ENCODE assay signal across 10 mouse cellular contexts in genomic region chr17:73075238-73075890, GRCm38 (mm10). TPM values are rescaled to one million over a fixed set of nuclear protein-coding genes. Genes with fewer than 3 reads are reported as not detected.
DNase-seq lines count a peak whose midpoint lies in the region; ATAC-seq and TF ChIP-seq lines count a peak whose summit lies in the region.
"Had no signal": no experiment of that assay in that cellular context is flagged by ENCODE, and none has a peak within 500 bp of the region (broad histone marks: within the 10 kb centered on the region; RNA-seq: fewer than 3 reads in every experiment).

No protein-coding gene starts in this region.

- no peaks in the 10 kb centered on the region for H3K27me3 ChIP-seq in intestine, embryonic 14.5 days (replicated peaks; ENCODE audit: control insufficient read depth, insufficient read depth, low read length)
- no peaks in the 10 kb centered on the region for H3K27me3 ChIP-seq in intestine, postnatal 0 days (replicated peaks; ENCODE audit: control insufficient read depth, insufficient read depth, low read length)
- H3K27me3 ChIP-seq in stomach, embryonic 15.5 days (replicated peaks) = no peaks in the 10 kb centered on the region
- H3K27me3 ChIP-seq in stomach, postnatal 0 days (ENCODE audit: control insufficient read depth, insufficient read depth, low read length) = no peaks in the 10 kb centered on the region
- no peaks in the 10 kb centered on the region for H3K27me3 ChIP-seq in cerebellum, adult 2 months (ENCODE audit: control insufficient read depth, insufficient read depth, low read length)
- H3K27me3 ChIP-seq: hindbrain, embryonic 15.5 days had no signal

- peaks cover 21% of the 10 kb centered on the region for H3K4me1 ChIP-seq in intestine, embryonic 14.5 days (replicated peaks; ENCODE audit: control insufficient read depth, insufficient read depth, low read length)
- H3K4me1 ChIP-seq in intestine, postnatal 0 days (replicated peaks; ENCODE audit: control insufficient read depth, insufficient read depth, low read length) = no peaks in the 10 kb centered on the region
- peaks cover 3% of the 10 kb centered on the region for H3K4me1 ChIP-seq in stomach, embryonic 15.5 days
- H3K4me1 ChIP-seq in stomach, postnatal 0 days (replicated peaks; ENCODE audit: control insufficient read depth, insufficient read depth) = no peaks in the 10 kb centered on the region; the same call in 1 of the 2 replicates
- H3K4me1 ChIP-seq in cerebellum, adult 2 months (ENCODE audit: control insufficient read depth, insufficient read depth, low read length) = no peaks in the 10 kb centered on the region
- H3K4me1 ChIP-seq: hindbrain, embryonic 15.5 days had no signal

- no peak for TF ChIP-seq POLR2A in cerebellum, adult 2 months (IDR thresholded peaks at IDR 0.05; ENCODE audit: borderline replicate concordance, insufficient read depth, low read length)

- no peak overlapping the region for H3K9ac ChIP-seq in intestine, embryonic 14.5 days (ENCODE audit: low read length)
- no peak overlapping the region for H3K9ac ChIP-seq in intestine, postnatal 0 days (ENCODE audit: low read depth, low read length)
- H3K9ac ChIP-seq in stomach, embryonic 15.5 days = no peak overlapping the region
- H3K9ac ChIP-seq in stomach, postnatal 0 days (ENCODE audit: low read length) = no peak overlapping the region
- H3K9ac ChIP-seq: hindbrain, embryonic 15.5 days had no signal

- H3K4me3 ChIP-seq in intestine, embryonic 14.5 days (ENCODE audit: low read depth, low read length) = no peak overlapping the region
- no peak overlapping the region for H3K4me3 ChIP-seq in intestine, postnatal 0 days (ENCODE audit: low read depth, low read length)
- no peak overlapping the region for H3K4me3 ChIP-seq in stomach, embryonic 15.5 days (replicated peaks)
- no peak overlapping the region for H3K4me3 ChIP-seq in stomach, postnatal 0 days (ENCODE audit: low read depth, low read length)
- no peak overlapping the region for H3K4me3 ChIP-seq in cerebellum, adult 2 months (replicated peaks; ENCODE audit: insufficient read depth, low read depth, low read length)
- H3K4me3 ChIP-seq: hindbrain, embryonic 15.5 days had no signal

- peak overlapping the region; percentile 17; the same call in 1 of the 2 replicates for H3K27ac ChIP-seq in intestine, embryonic 14.5 days (ENCODE audit: low read depth)
- H3K27ac ChIP-seq in intestine, postnatal 0 days (ENCODE audit: low read depth, low read length) = no peak overlapping the region
- peak overlapping the region; percentile 49; the same call in 1 of the 2 replicates for H3K27ac ChIP-seq in stomach, embryonic 15.5 days
- H3K27ac ChIP-seq in stomach, postnatal 0 days (replicated peaks) = no peak overlapping the region
- no peak overlapping the region for H3K27ac ChIP-seq in cerebellum, adult 2 months (ENCODE audit: insufficient read depth, low read length)
- H3K27ac ChIP-seq: hindbrain, embryonic 15.5 days had no signal

- no peak overlapping the region for H3K4me2 ChIP-seq in intestine, embryonic 14.5 days (ENCODE audit: low read length)
- no peak overlapping the region for H3K4me2 ChIP-seq in intestine, postnatal 0 days (replicated peaks; ENCODE audit: low read depth)
- H3K4me2 ChIP-seq in stomach, embryonic 15.5 days = no peak overlapping the region
- no peak overlapping the region for H3K4me2 ChIP-seq in stomach, postnatal 0 days (replicated peaks; ENCODE audit: low read depth)
- H3K4me2 ChIP-seq: hindbrain, embryonic 15.5 days had no signal

- TF ChIP-seq EP300 in stomach, postnatal 0 days (optimal IDR thresholded peaks at IDR 0.05) = no peak

- WGBS in intestine, embryonic 14.5 days = 48% methylated on average over 9 of the region's 9 CpGs
- 58% methylated on average over 9 of the region's 9 CpGs for WGBS in intestine, postnatal 0 days
- 46% methylated on average over 9 of the region's 9 CpGs for WGBS in stomach, embryonic 15.5 days
- 42% methylated on average over 9 of the region's 9 CpGs for WGBS in stomach, postnatal 0 days
- WGBS in cerebellum, adult 2 months = 28% methylated on average over 9 of the region's 9 CpGs

- TF ChIP-seq CTCF in intestine, postnatal 0 days (IDR thresholded peaks at IDR 0.05; ENCODE audit: low read depth) = no peak
- no peak for TF ChIP-seq CTCF in stomach, postnatal 0 days (IDR thresholded peaks at IDR 0.05; ENCODE audit: low read depth)
- TF ChIP-seq CTCF in cerebellum, adult 2 months (IDR thresholded peaks at IDR 0.05; ENCODE audit: borderline replicate concordance, insufficient read depth, low read depth, low read length) = no peak

- DNase-seq in intestine, embryonic 14.5 days (ENCODE audit: low spot score) = no peak
- no peak for DNase-seq in stomach, postnatal 0 days (ENCODE audit: low spot score)
- DNase-seq in layer of hippocampus, postnatal 36 days = peak; percentile 24 to 54
- no peak for DNase-seq in gastrocnemius, postnatal 25 days
- DNase-seq in cerebellum, adult 8-10 months = no peak
- no peak for DNase-seq in cerebellum, adult 2 months
- DNase-seq: thymus, postnatal 25 days had no signal

- no peaks in the 10 kb centered on the region for H3K36me3 ChIP-seq in intestine, embryonic 14.5 days (ENCODE audit: control insufficient read depth, insufficient read depth, low read length)
- H3K36me3 ChIP-seq in intestine, postnatal 0 days (ENCODE audit: control insufficient read depth, insufficient read depth) = no peaks in the 10 kb centered on the region
- H3K36me3 ChIP-seq in stomach, embryonic 15.5 days = no peaks in the 10 kb centered on the region
- no peaks in the 10 kb centered on the region for H3K36me3 ChIP-seq in stomach, postnatal 0 days (ENCODE audit: control insufficient read depth, insufficient read depth, low read length)
- H3K36me3 ChIP-seq: hindbrain, embryonic 15.5 days had no signal

- H3K9me3 ChIP-seq in intestine, embryonic 14.5 days (ENCODE audit: control insufficient read depth, low read length) = no peaks in the 10 kb centered on the region
- no peaks in the 10 kb centered on the region for H3K9me3 ChIP-seq in intestine, postnatal 0 days (ENCODE audit: control insufficient read depth)
- no peaks in the 10 kb centered on the region for H3K9me3 ChIP-seq in stomach, embryonic 15.5 days
- H3K9me3 ChIP-seq in stomach, postnatal 0 days (ENCODE audit: control insufficient read depth, low read length) = no peaks in the 10 kb centered on the region
- H3K9me3 ChIP-seq: hindbrain, embryonic 15.5 days had no signal

- no peak for ATAC-seq in intestine, embryonic 14.5 days (replicated peaks; ENCODE audit: low FRiP score, low TSS enrichment, low read depth)
- ATAC-seq in intestine, postnatal 0 days = no peak
- ATAC-seq in stomach, embryonic 15.5 days (ENCODE audit: insufficient read depth, low FRiP score, low read depth) = no peak
- no peak for ATAC-seq in stomach, postnatal 0 days (ENCODE audit: low FRiP score, low TSS enrichment)

RNA-seq across cellular contexts. Expression of gene Lclat1, which starts 32.4 kb away (rescaled TPM):
- polyA plus RNA-seq in intestine, embryonic 14.5 days (2014; fragmentation: Nextera tagmentation; extraction: Ambion mirVana) = 29.2 and 34.6 TPM in 2 replicates
- polyA plus RNA-seq in intestine, postnatal 0 days (2015; fragmentation: Nextera tagmentation; extraction: Ambion mirVana) = 21.0 and 24.3 TPM in 2 replicates
- polyA plus RNA-seq in stomach, embryonic 15.5 days (2015; fragmentation: Nextera tagmentation; extraction: Ambion mirVana) = 11.3 and 17.3 TPM in 2 replicates
- polyA plus RNA-seq in stomach, postnatal 0 days (2015; fragmentation: Nextera tagmentation; extraction: Ambion mirVana) = 4.3 and 5.6 TPM in 2 replicates
- total RNA-seq in layer of hippocampus, postnatal 36 days (2021) = 10 to 100 TPM; 32.6 to 36.9 TPM
- total RNA-seq in gastrocnemius, postnatal 25 days (2021) = 10 to 100 TPM; 12.6 to 14.9 TPM
- polyA plus RNA-seq in cerebellum, adult 2 months (2012; rRNA removed) = 12.4 and 14.4 TPM in 2 replicates

Comparison
In these comparisons a context has a peak if more than half of its experiments do, and no peak if none do; other contexts are left out.
1. H3K27ac ChIP-seq: peak in intestine, embryonic 14.5 days (single experiment) and stomach, embryonic 15.5 days (single experiment); none in intestine, postnatal 0 days (single experiment), stomach, postnatal 0 days (single experiment) and cerebellum, adult 2 months (single experiment).
2. DNase-seq: peak in layer of hippocampus, postnatal 36 days (2 of 2); none in intestine, embryonic 14.5 days (single experiment), stomach, postnatal 0 days (single experiment), gastrocnemius, postnatal 25 days (single experiment), cerebellum, adult 8-10 months (single experiment) and cerebellum, adult 2 months (0 of 2).